18 mouse cellular contexts compared by ENCODE assay signal in the genomic region with DNA sequence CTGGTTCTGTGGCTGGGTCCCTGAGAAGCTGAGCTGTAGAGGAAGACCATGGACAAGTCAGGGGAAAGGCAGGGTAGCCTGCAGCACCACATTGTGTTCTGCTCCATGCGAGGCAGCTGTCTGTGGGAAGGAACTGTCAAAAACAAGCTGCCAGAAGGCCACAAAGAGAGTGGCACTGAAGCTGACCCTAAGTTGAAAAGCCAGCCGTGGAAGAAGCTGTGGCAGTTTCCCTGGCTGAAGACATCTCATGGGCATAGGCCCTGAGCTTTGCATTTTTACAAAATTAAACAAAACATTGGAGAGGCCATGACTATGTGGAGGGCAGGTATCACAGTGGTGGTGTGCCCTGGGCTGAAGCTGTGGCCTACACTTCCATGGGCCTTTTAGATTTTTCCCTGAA. TPM values are rescaled to one million over a fixed set of nuclear protein-coding genes. Genes with fewer than 3 reads are reported as not detected.
DNase-seq lines count a peak whose midpoint lies in the region; ATAC-seq and TF ChIP-seq lines count a peak whose summit lies in the region.
"Had no signal": no experiment of that assay in that cellular context is flagged by ENCODE, and none has a peak within 500 bp of the region (broad histone marks: within the 10 kb centered on the region; RNA-seq: fewer than 3 reads in every experiment).

No protein-coding gene starts in this region.

- no peak for DNase-seq in heart, adult 2 months
- no peak for DNase-seq in heart, adult 9 months (ENCODE audit: low spot score in 2 of 2)
- DNase-seq in gastrocnemius, adult 8-10 months (ENCODE audit: low spot score in 2 of 2): no peak
- DNase-seq in Muller cell, postnatal 12 days (ENCODE audit: inconsistent ontology term): no peak
- DNase-seq: adrenal gland, postnatal 10 days; cerebellum, postnatal 10 days; kidney, adult 2 months; lung, adult 2 months; retina, postnatal 1 day; thymus, postnatal 36 days had no signal

- 0 out of 2 replicates have a peak overlapping the region, but pooled peaks have one; percentile 1 for H3K9ac ChIP-seq in heart, adult 2 months (ENCODE audit: low read depth, low read length)
- no peak overlapping the region for H3K9ac ChIP-seq in hindbrain, embryonic 15.5 days
- H3K9ac ChIP-seq in hindbrain, embryonic 16.5 days (ENCODE audit: low read depth, low read length): no peak overlapping the region
- peak overlapping the region; percentile 11; the same call in 1 of the 2 replicates for H3K9ac ChIP-seq in midbrain, embryonic 13.5 days (replicated peaks)
- no peak overlapping the region for H3K9ac ChIP-seq in midbrain, embryonic 15.5 days
- H3K9ac ChIP-seq: forebrain, embryonic 12.5 days; hindbrain, embryonic 14.5 days; neural tube, embryonic 15.5 days had no signal

- no peaks in the 10 kb centered on the region for H3K27me3 ChIP-seq in heart, adult 2 months (ENCODE audit: control insufficient read depth, insufficient read depth, low read length)
- no peaks in the 10 kb centered on the region for H3K27me3 ChIP-seq in hindbrain, embryonic 15.5 days
- no peaks in the 10 kb centered on the region for H3K27me3 ChIP-seq in hindbrain, embryonic 16.5 days (replicated peaks; ENCODE audit: control insufficient read depth, insufficient read depth, low read length)
- no peaks in the 10 kb centered on the region for H3K27me3 ChIP-seq in midbrain, embryonic 13.5 days
- H3K27me3 ChIP-seq in midbrain, embryonic 15.5 days (replicated peaks): no peaks in the 10 kb centered on the region
- H3K27me3 ChIP-seq: forebrain, embryonic 12.5 days; neural tube, embryonic 15.5 days had no signal

- H3K79me2 ChIP-seq in heart, adult 2 months (replicated peaks; ENCODE audit: control insufficient read depth, insufficient read depth, low read length): peaks cover 9% of the 10 kb centered on the region

- intact Hi-C loops in heart, adult 2 months (cut with DNase I): no loop called here

- ATAC-seq in hindbrain, embryonic 15.5 days (ENCODE audit: low FRiP score, low read depth): no peak
- no peak for ATAC-seq in hindbrain, embryonic 16.5 days
- no peak for ATAC-seq in midbrain, embryonic 13.5 days
- ATAC-seq in midbrain, embryonic 15.5 days (replicated peaks): no peak

- TF ChIP-seq POLR2A in heart, adult 2 months (IDR thresholded peaks at IDR 0.05; ENCODE audit: insufficient read depth, low read depth, low read length): no peak

- peaks cover 22% of the 10 kb centered on the region for H3K36me3 ChIP-seq in heart, adult 2 months (ENCODE audit: control insufficient read depth, insufficient read depth, low read length)
- H3K36me3 ChIP-seq in hindbrain, embryonic 15.5 days: no peaks in the 10 kb centered on the region
- H3K36me3 ChIP-seq in hindbrain, embryonic 16.5 days (ENCODE audit: control insufficient read depth, insufficient read depth, low read length): no peaks in the 10 kb centered on the region
- no peaks in the 10 kb centered on the region for H3K36me3 ChIP-seq in midbrain, embryonic 13.5 days
- H3K36me3 ChIP-seq in midbrain, embryonic 15.5 days (replicated peaks): no peaks in the 10 kb centered on the region
- H3K36me3 ChIP-seq: forebrain, embryonic 12.5 days; neural tube, embryonic 15.5 days had no signal

- peaks cover 46% of the 10 kb centered on the region for H3K4me1 ChIP-seq in heart, adult 2 months (ENCODE audit: control insufficient read depth, insufficient read depth, low read length)
- peaks cover 35% of the 10 kb centered on the region for H3K4me1 ChIP-seq in hindbrain, embryonic 15.5 days (replicated peaks)
- peaks cover 16% of the 10 kb centered on the region for H3K4me1 ChIP-seq in hindbrain, embryonic 16.5 days (ENCODE audit: control insufficient read depth, insufficient read depth, low read depth, low read length)
- peaks cover 39% of the 10 kb centered on the region for H3K4me1 ChIP-seq in midbrain, embryonic 13.5 days (replicated peaks)
- peaks cover 24% of the 10 kb centered on the region for H3K4me1 ChIP-seq in midbrain, embryonic 15.5 days

- 46% methylated on average over 2 of the region's 2 CpGs for WGBS in heart, adult 2 months
- 45% methylated on average over 2 of the region's 2 CpGs for WGBS in hindbrain, embryonic 15.5 days
- WGBS in hindbrain, embryonic 16.5 days: 37% methylated on average over 2 of the region's 2 CpGs
- 55% methylated on average over 2 of the region's 2 CpGs for WGBS in midbrain, embryonic 13.5 days
- 44% methylated on average over 2 of the region's 2 CpGs for WGBS in midbrain, embryonic 15.5 days

- no peak overlapping the region for H3K4me3 ChIP-seq in heart, adult 2 months
- H3K4me3 ChIP-seq in hindbrain, embryonic 15.5 days: no peak overlapping the region
- H3K4me3 ChIP-seq in hindbrain, embryonic 16.5 days (ENCODE audit: low read length): no peak overlapping the region
- no peak overlapping the region for H3K4me3 ChIP-seq in midbrain, embryonic 13.5 days (replicated peaks)
- no peak overlapping the region for H3K4me3 ChIP-seq in midbrain, embryonic 15.5 days
- H3K4me3 ChIP-seq: forebrain, embryonic 12.5 days; neural tube, embryonic 15.5 days had no signal

- no peaks in the 10 kb centered on the region for H3K9me3 ChIP-seq in hindbrain, embryonic 15.5 days
- no peaks in the 10 kb centered on the region for H3K9me3 ChIP-seq in hindbrain, embryonic 16.5 days (ENCODE audit: control insufficient read depth, low read length)
- no peaks in the 10 kb centered on the region for H3K9me3 ChIP-seq in midbrain, embryonic 13.5 days
- H3K9me3 ChIP-seq in midbrain, embryonic 15.5 days: no peaks in the 10 kb centered on the region
- H3K9me3 ChIP-seq: forebrain, embryonic 12.5 days; neural tube, embryonic 15.5 days had no signal

- TF ChIP-seq EP300 in heart, adult 2 months (IDR thresholded peaks at IDR 0.05; ENCODE audit: insufficient read depth, low read depth, low read length): no peak

- H3K4me2 ChIP-seq in hindbrain, embryonic 15.5 days: no peak overlapping the region
- H3K4me2 ChIP-seq in hindbrain, embryonic 16.5 days (ENCODE audit: low read length): no peak overlapping the region
- H3K4me2 ChIP-seq in midbrain, embryonic 13.5 days (replicated peaks): no peak overlapping the region
- no peak overlapping the region for H3K4me2 ChIP-seq in midbrain, embryonic 15.5 days
- H3K4me2 ChIP-seq: forebrain, embryonic 12.5 days; hindbrain, embryonic 14.5 days; neural tube, embryonic 15.5 days had no signal

- no peak for TF ChIP-seq CTCF in heart, adult 2 months (IDR thresholded peaks at IDR 0.05)

- H3K27ac ChIP-seq in heart, adult 2 months: peak overlapping the region; percentile 79
- H3K27ac ChIP-seq in hindbrain, embryonic 15.5 days (replicated peaks): 0 out of 2 replicates have a peak overlapping the region, but pooled peaks have one; percentile 22
- H3K27ac ChIP-seq in hindbrain, embryonic 16.5 days (ENCODE audit: low read depth, low read length): no peak overlapping the region
- H3K27ac ChIP-seq in midbrain, embryonic 13.5 days: peak overlapping the region; percentile 47
- H3K27ac ChIP-seq in midbrain, embryonic 15.5 days: no peak overlapping the region
- H3K27ac ChIP-seq: forebrain, embryonic 12.5 days; hindbrain, embryonic 14.5 days; neural tube, embryonic 15.5 days; stomach, postnatal 0 days had no signal

RNA-seq across cellular contexts. Expression of gene Gna12, which starts 31.0 kb away (rescaled TPM):
- total RNA-seq in heart, adult 2 months (2021): 100 to 1,000 TPM; 118 to 136 TPM
- polyA plus RNA-seq in heart, adult 2 months (2012; rRNA removed): 117 and 136 TPM in 2 replicates
- 62.0 and 70.0 TPM in 2 replicates for polyA plus RNA-seq in hindbrain, embryonic 15.5 days (2015; fragmentation: Nextera tagmentation; extraction: Ambion mirVana)
- 10.3 and 11.1 TPM in 2 replicates for polyA plus RNA-seq in hindbrain, embryonic 16.5 days (2015; fragmentation: Nextera tagmentation; extraction: Ambion mirVana)
- polyA plus RNA-seq in midbrain, embryonic 13.5 days (2015; fragmentation: Nextera tagmentation; extraction: Ambion mirVana): 12.0 and 12.1 TPM in 2 replicates
- 49.8 and 63.1 TPM in 2 replicates for polyA plus RNA-seq in midbrain, embryonic 15.5 days (2015; fragmentation: Nextera tagmentation; extraction: Ambion mirVana)
- 10 to 100 TPM; 21.4 to 30.8 (median 24.5) TPM for total RNA-seq in gastrocnemius, adult 8-10 months (2022)

Comparison
In these comparisons a context has a peak if more than half of its experiments do, and no peak if none do; other contexts are left out.
1. H3K27ac ChIP-seq: peak in heart, adult 2 months (single experiment), hindbrain, embryonic 15.5 days (single experiment) and midbrain, embryonic 13.5 days (single experiment); none in hindbrain, embryonic 16.5 days (single experiment) and midbrain, embryonic 15.5 days (single experiment).
2. H3K9ac ChIP-seq: peak in heart, adult 2 months (single experiment) and midbrain, embryonic 13.5 days (single experiment); none in hindbrain, embryonic 15.5 days (single experiment), hindbrain, embryonic 16.5 days (single experiment) and midbrain, embryonic 15.5 days (single experiment).